In the genomic region with DNA sequence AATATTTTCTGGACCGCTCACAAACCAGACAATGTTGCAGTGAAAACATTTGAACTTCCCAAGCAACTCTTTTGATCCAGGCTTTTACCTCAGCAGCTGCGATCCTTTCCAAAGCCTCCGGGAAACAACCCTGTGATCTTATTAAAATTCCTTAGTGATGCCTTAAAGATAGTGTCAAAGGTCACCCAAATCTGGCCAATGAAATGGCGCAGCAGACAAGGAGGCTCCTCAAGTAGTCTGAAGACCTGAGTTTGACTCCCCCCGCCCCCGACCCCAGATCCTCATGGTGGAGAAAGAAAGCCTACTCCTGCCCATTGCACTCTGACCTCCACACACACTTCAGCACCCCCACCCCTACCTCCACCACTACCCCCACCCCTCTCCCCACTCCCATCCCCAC, we compare ENCODE assay signal across 20 mouse cellular contexts. TPM values are rescaled to one million over a fixed set of nuclear protein-coding genes. Genes with fewer than 3 reads are reported as not detected.
DNase-seq lines count a peak whose midpoint lies in the region; ATAC-seq and TF ChIP-seq lines count a peak whose summit lies in the region.
"Had no signal": no experiment of that assay in that cellular context is flagged by ENCODE, and none has a peak within 500 bp of the region (broad histone marks: within the 10 kb centered on the region; RNA-seq: fewer than 3 reads in every experiment).

No protein-coding gene starts in this region.

- H3K36me3 ChIP-seq in forebrain, embryonic 10.5 days (replicated peaks): no peaks in the 10 kb centered on the region
- H3K36me3 ChIP-seq in forebrain, embryonic 14.5 days (ENCODE audit: control insufficient read depth, insufficient read depth, low read length): no peaks in the 10 kb centered on the region
- no peaks in the 10 kb centered on the region for H3K36me3 ChIP-seq in limb, embryonic 11.5 days (ENCODE audit: control insufficient read depth, insufficient read depth, low read length)
- H3K36me3 ChIP-seq in limb, embryonic 10.5 days: no peaks in the 10 kb centered on the region
- H3K36me3 ChIP-seq in stomach, postnatal 0 days (ENCODE audit: control insufficient read depth, insufficient read depth, low read length): no peaks in the 10 kb centered on the region
- H3K36me3 ChIP-seq: embryonic facial prominence, embryonic 15.5 days; forebrain, embryonic 12.5 days; G1E; limb, embryonic 15.5 days; liver, embryonic 15.5 days; stomach, embryonic 15.5 days had no signal

- no peaks in the 10 kb centered on the region for H3K9me3 ChIP-seq in forebrain, embryonic 10.5 days
- H3K9me3 ChIP-seq in forebrain, embryonic 14.5 days (replicated peaks; ENCODE audit: control insufficient read depth, low read length): no peaks in the 10 kb centered on the region
- H3K9me3 ChIP-seq in limb, embryonic 11.5 days (ENCODE audit: control insufficient read depth, low read length): no peaks in the 10 kb centered on the region
- H3K9me3 ChIP-seq in limb, embryonic 10.5 days (replicated peaks): no peaks in the 10 kb centered on the region
- no peaks in the 10 kb centered on the region for H3K9me3 ChIP-seq in stomach, postnatal 0 days (ENCODE audit: control insufficient read depth, low read length)
- H3K9me3 ChIP-seq: embryonic facial prominence, embryonic 15.5 days; forebrain, embryonic 12.5 days; G1E; limb, embryonic 15.5 days; liver, embryonic 15.5 days; stomach, embryonic 15.5 days had no signal

- H3K4me2 ChIP-seq in forebrain, embryonic 14.5 days (ENCODE audit: low read length): no peak overlapping the region
- H3K4me2 ChIP-seq in limb, embryonic 11.5 days (ENCODE audit: low read depth, severe bottlenecking): no peak overlapping the region
- H3K4me2 ChIP-seq in stomach, postnatal 0 days (replicated peaks; ENCODE audit: low read depth): no peak overlapping the region
- H3K4me2 ChIP-seq: embryonic facial prominence, embryonic 15.5 days; forebrain, embryonic 12.5 days; limb, embryonic 15.5 days; liver, embryonic 15.5 days; stomach, embryonic 15.5 days had no signal

- no peaks in the 10 kb centered on the region for H3K27me3 ChIP-seq in forebrain, embryonic 10.5 days (ENCODE audit: poor library complexity, severe bottlenecking)
- no peaks in the 10 kb centered on the region for H3K27me3 ChIP-seq in forebrain, embryonic 14.5 days (replicated peaks; ENCODE audit: control insufficient read depth, insufficient read depth, low read length)
- H3K27me3 ChIP-seq in limb, embryonic 11.5 days (ENCODE audit: control insufficient read depth, insufficient read depth, low read length): no peaks in the 10 kb centered on the region
- no peaks in the 10 kb centered on the region for H3K27me3 ChIP-seq in limb, embryonic 10.5 days (ENCODE audit: low read depth, poor library complexity, severe bottlenecking)
- H3K27me3 ChIP-seq in stomach, postnatal 0 days (ENCODE audit: control insufficient read depth, insufficient read depth, low read length): no peaks in the 10 kb centered on the region
- H3K27me3 ChIP-seq: embryonic facial prominence, embryonic 15.5 days; forebrain, embryonic 12.5 days; limb, embryonic 15.5 days; liver, embryonic 15.5 days; stomach, embryonic 15.5 days had no signal

- no peak for TF ChIP-seq CTCF in stomach, postnatal 0 days (IDR thresholded peaks at IDR 0.05; ENCODE audit: low read depth)

- ATAC-seq in forebrain, embryonic 14.5 days: no peak
- ATAC-seq in limb, embryonic 11.5 days (ENCODE audit: insufficient number of reproducible peaks, low FRiP score, low TSS enrichment, low read depth): 0 out of 2 replicates have a peak, but pooled peaks have one; percentile 8
- no peak for ATAC-seq in stomach, postnatal 0 days (ENCODE audit: low FRiP score, low TSS enrichment)
- no peak for ATAC-seq in megakaryocyte progenitor cell, adult 5-6 weeks (replicated peaks; ENCODE audit: poor library complexity)
- ATAC-seq: lung, postnatal 0 days had no signal

- peak; percentile 31 for DNase-seq in forebrain, embryonic 10.5 days (ENCODE audit: extremely low spot score, low spot score)
- DNase-seq in forebrain, embryonic 14.5 days (ENCODE audit: low spot score): no peak
- no peak for DNase-seq in limb, embryonic 11.5 days (ENCODE audit: low spot score)
- DNase-seq in limb, embryonic 10.5 days (ENCODE audit: low spot score): no peak
- DNase-seq in embryo, embryonic 10.5 days (ENCODE audit: low spot score): peak; percentile 59
- DNase-seq in stomach, postnatal 0 days (ENCODE audit: low spot score): peak; percentile 12
- no peak for DNase-seq in adipocyte (ENCODE audit: low spot score)
- DNase-seq: cerebellum, adult 2 months; gastrocnemius, postnatal 25 days; kidney, adult 8-10 months; retina, postnatal 1 day; thymus, postnatal 14 days had no signal

- TF ChIP-seq EP300 in stomach, postnatal 0 days (optimal IDR thresholded peaks at IDR 0.05): no peak

- peak overlapping the region; percentile 51 for H3K27ac ChIP-seq in forebrain, embryonic 10.5 days
- no peak overlapping the region for H3K27ac ChIP-seq in forebrain, embryonic 14.5 days (ENCODE audit: low read depth, low read length)
- H3K27ac ChIP-seq in limb, embryonic 11.5 days (replicated peaks; ENCODE audit: low read depth, low read length): no peak overlapping the region
- H3K27ac ChIP-seq in limb, embryonic 10.5 days: no peak overlapping the region
- no peak overlapping the region for H3K27ac ChIP-seq in stomach, postnatal 0 days (replicated peaks)
- H3K27ac ChIP-seq: embryonic facial prominence, embryonic 15.5 days; forebrain, embryonic 12.5 days; limb, embryonic 15.5 days; liver, embryonic 15.5 days; stomach, embryonic 15.5 days had no signal

- no peak overlapping the region for H3K9ac ChIP-seq in forebrain, embryonic 14.5 days (ENCODE audit: low read length)
- H3K9ac ChIP-seq in limb, embryonic 11.5 days (ENCODE audit: low read length): no peak overlapping the region
- H3K9ac ChIP-seq in stomach, postnatal 0 days (ENCODE audit: low read length): no peak overlapping the region
- H3K9ac ChIP-seq: embryonic facial prominence, embryonic 15.5 days; forebrain, embryonic 12.5 days; limb, embryonic 15.5 days; liver, embryonic 15.5 days; stomach, embryonic 15.5 days had no signal

- H3K4me1 ChIP-seq in forebrain, embryonic 10.5 days: peaks cover 26% of the 10 kb centered on the region
- no peaks in the 10 kb centered on the region for H3K4me1 ChIP-seq in forebrain, embryonic 14.5 days (ENCODE audit: control insufficient read depth, insufficient read depth, low read length)
- no peaks in the 10 kb centered on the region for H3K4me1 ChIP-seq in limb, embryonic 11.5 days (ENCODE audit: control insufficient read depth, insufficient read depth, low read length)
- peaks cover 20% of the 10 kb centered on the region for H3K4me1 ChIP-seq in limb, embryonic 10.5 days
- H3K4me1 ChIP-seq in stomach, postnatal 0 days (replicated peaks; ENCODE audit: control insufficient read depth, insufficient read depth): no peaks in the 10 kb centered on the region

- WGBS in forebrain, embryonic 10.5 days: 12% methylated on average over 6 of the region's 6 CpGs
- WGBS in forebrain, embryonic 14.5 days: 25% methylated on average over 6 of the region's 6 CpGs
- 20% methylated on average over 6 of the region's 6 CpGs for WGBS in limb, embryonic 11.5 days
- WGBS in limb, embryonic 10.5 days: 26% methylated on average over 6 of the region's 6 CpGs
- WGBS in stomach, postnatal 0 days: 20% methylated on average over 6 of the region's 6 CpGs

- no peak overlapping the region for H3K4me3 ChIP-seq in forebrain, embryonic 10.5 days
- H3K4me3 ChIP-seq in forebrain, embryonic 14.5 days (ENCODE audit: low read depth, low read length): no peak overlapping the region
- no peak overlapping the region for H3K4me3 ChIP-seq in limb, embryonic 11.5 days (ENCODE audit: low read depth, low read length)
- H3K4me3 ChIP-seq in limb, embryonic 10.5 days: no peak overlapping the region
- H3K4me3 ChIP-seq in stomach, postnatal 0 days (ENCODE audit: low read depth, low read length): no peak overlapping the region
- H3K4me3 ChIP-seq: embryonic facial prominence, embryonic 15.5 days; forebrain, embryonic 12.5 days; limb, embryonic 15.5 days; liver, embryonic 15.5 days; stomach, embryonic 15.5 days had no signal

RNA-seq across cellular contexts. Expression of gene Ak3, which starts 12.5 kb away (rescaled TPM):
- 82.9 and 85.3 TPM in 2 replicates for polyA plus RNA-seq in forebrain, embryonic 10.5 days (2016; fragmentation: Nextera tagmentation; extraction: Ambion mirVana)
- polyA plus RNA-seq in forebrain, embryonic 14.5 days (2014; fragmentation: Nextera tagmentation; extraction: Ambion mirVana): 76.8 and 83.2 TPM in 2 replicates
- polyA plus RNA-seq in limb, embryonic 11.5 days (2014; fragmentation: Nextera tagmentation; extraction: Ambion mirVana): 87.3 and 87.8 TPM in 2 replicates
- polyA plus RNA-seq in limb, embryonic 10.5 days (2016; fragmentation: Nextera tagmentation; extraction: Ambion mirVana): 64.1 and 69.6 TPM in 2 replicates
- 141 and 150 TPM in 2 replicates for polyA plus RNA-seq in stomach, postnatal 0 days (2015; fragmentation: Nextera tagmentation; extraction: Ambion mirVana)
- total RNA-seq in megakaryocyte progenitor cell, adult 5-6 weeks (2015): 41.5 and 50.1 TPM in 2 replicates
- 22.3 and 29.4 TPM in 2 replicates for total RNA-seq in megakaryocyte progenitor cell, adult 5-6 weeks (2017)

RNA-seq across cellular contexts. Expression of gene Rcl1, which starts 40.9 kb away (rescaled TPM):
- polyA plus RNA-seq in forebrain, embryonic 10.5 days (2016; fragmentation: Nextera tagmentation; extraction: Ambion mirVana): 86.9 and 91.6 TPM in 2 replicates
- polyA plus RNA-seq in forebrain, embryonic 14.5 days (2014; fragmentation: Nextera tagmentation; extraction: Ambion mirVana): 34.8 and 35.1 TPM in 2 replicates
- 68.3 and 73.4 TPM in 2 replicates for polyA plus RNA-seq in limb, embryonic 11.5 days (2014; fragmentation: Nextera tagmentation; extraction: Ambion mirVana)
- polyA plus RNA-seq in limb, embryonic 10.5 days (2016; fragmentation: Nextera tagmentation; extraction: Ambion mirVana): 84.4 and 105 TPM in 2 replicates
- 26.0 and 27.7 TPM in 2 replicates for polyA plus RNA-seq in stomach, postnatal 0 days (2015; fragmentation: Nextera tagmentation; extraction: Ambion mirVana)
- 29.0 and 36.9 TPM in 2 replicates for total RNA-seq in megakaryocyte progenitor cell, adult 5-6 weeks (2015)
- 55.3 and 76.6 TPM in 2 replicates for total RNA-seq in megakaryocyte progenitor cell, adult 5-6 weeks (2017)

Comparison
In these comparisons a context has a peak if more than half of its experiments do, and no peak if none do; other contexts are left out.
1. DNase-seq: peak in forebrain, embryonic 10.5 days (single experiment), embryo, embryonic 10.5 days (single experiment) and stomach, postnatal 0 days (single experiment); none in forebrain, embryonic 14.5 days (single experiment), limb, embryonic 11.5 days (single experiment), limb, embryonic 10.5 days (single experiment) and adipocyte (single experiment).